Mouse (Mus musculus) cerebellum, postnatal 14 days (tissue): Measurements from ENCODE around the gene Eid1.

Experiments used
- DNase-seq, 2 experiments: peaks; one replicate each; pipeline ENCODE4 v3.0.0; 2021; ENCODE audit warnings: mixed read lengths in 2 of 2

Eid1 gene

DNA sequence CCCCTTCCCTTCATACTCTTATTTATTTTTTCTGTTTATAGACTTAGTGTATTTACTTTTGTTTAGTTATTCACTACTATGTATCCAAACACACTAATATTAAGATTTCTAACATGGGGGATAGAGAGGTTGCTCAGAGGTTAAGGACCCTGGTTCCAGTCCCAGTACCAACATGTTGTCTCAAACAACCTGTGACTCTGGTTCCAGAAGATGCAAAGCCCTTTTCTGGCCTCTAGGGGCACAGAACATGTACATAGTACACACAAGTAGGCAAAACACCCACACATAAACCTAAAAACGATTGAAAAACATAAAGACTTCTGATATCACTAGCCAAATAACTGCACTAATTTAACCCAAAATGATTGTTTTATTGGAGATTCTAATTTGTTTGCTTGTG is 2.0 kb upstream of the Eid1 start:
- DNase-seq: no peak

DNA sequence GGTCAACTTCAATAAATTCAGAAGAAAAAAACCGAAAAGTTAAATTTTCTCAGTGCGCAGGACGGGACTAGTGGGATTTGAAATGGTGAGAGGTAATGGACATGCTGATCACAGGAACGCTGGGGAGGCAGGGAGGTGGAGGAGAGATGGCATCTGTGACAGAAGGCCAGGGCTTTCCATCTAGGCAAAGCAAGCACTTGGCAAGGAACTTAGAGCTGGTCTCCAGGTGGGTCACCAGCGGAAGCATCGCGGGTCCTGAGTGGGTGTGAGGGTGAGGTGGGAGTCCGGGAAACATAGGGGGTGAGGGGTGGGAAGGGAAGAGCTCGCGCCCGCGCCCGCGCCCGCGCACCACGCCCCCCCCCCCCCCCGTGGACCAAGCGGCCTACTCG is 333 bp upstream of the Eid1 start:
- DNase-seq: no peak

DNA sequence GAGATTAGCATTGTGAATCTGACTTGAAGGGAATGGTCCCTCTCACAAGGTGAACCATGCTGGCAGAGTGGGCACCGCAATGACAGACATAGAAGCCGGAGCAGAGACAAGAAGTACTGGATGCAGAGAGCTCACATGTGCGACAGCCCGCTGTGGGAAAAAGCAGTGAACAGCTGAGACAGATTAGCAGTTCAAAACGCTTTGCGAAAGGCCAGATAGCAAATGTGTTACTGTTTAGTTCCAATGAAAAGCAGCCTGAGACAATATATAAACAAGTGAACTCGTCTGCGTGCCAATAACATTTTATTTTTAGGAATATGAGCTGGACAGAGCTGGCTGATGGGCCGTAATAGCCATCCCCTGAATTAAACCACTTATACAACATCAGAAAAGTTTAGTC is 8.9 kb downstream of the Eid1 start:
- no peak for DNase-seq

DNA sequence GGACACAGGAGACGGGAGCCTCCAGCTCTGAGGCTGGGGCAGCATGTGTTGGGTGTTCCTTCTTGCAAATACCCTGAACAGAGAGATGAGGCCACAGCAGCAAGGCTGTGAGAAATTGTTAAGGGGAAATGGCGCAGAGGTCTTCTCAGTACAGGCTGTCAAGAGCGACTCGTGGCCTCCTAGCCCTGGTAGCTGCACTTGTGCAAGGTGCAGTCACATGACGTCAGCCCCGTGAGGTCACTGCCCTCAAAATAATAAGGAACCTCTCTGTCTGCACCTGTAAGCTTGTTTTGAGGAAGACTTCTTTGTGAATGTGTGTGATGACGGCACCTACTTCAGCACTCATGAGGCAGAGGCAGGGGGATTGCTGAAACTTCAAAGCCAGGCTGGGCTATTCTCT is 11.0 kb downstream of the Eid1 start:
- peak in 1 of 2 experiments; percentile 8 for DNase-seq

GRCm38 (mm10) chr2:125684559-125685440 is 11.9 kb downstream of the Eid1 start:
- DNase-seq: no peak

- DNase-seq: no peak
These were observed 12.7 kb downstream of the Eid1 start for GRCm38 (mm10) chr2:125685441-125686150.

GRCm38 (mm10) chr2:125692010-125692409 is 19.1 kb downstream of the Eid1 start:
- no peak for DNase-seq

DNA sequence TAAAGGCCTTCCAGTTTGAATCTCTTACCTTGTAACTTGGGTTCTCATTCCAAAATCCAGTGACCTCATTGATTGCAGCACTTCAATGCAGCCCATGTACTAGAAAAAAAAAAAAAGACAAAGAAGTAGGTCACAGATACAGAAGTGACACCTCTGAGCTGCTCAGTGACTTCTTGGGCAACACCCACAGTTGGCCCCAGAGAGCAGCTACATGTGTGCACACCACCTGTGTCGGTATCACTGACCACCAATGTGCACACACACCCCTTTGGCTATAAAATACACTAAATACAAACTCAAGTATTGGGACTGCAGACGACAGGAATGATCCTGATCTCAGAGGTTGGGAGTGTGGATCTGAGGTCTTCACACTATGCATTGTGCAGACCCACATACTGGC is 21.9 kb downstream of the Eid1 start:
- no peak for DNase-seq

DNA sequence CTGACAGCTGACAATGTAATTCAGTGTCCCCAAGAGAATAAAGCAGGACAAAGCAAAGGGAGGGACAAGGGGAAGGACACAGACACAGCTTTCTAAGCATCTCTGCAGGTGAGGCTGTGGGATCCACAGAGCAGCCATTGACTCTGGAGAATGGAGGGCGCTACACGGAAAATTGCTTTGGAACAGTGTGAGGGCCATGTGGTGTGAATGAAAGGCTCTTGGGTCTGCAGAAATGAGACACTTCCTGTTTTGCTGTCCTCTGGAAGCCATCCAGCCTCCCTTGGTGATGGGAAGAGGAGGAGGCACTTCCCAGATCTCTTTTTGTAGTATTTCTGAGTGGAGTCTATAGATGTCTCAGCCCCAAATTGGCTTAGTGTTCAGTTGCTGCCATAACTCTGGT is 23.3 kb downstream of the Eid1 start:
- peak in 1 of 2 experiments; percentile 38 for DNase-seq

GRCm38 (mm10) chr2:125701606-125702005 is 28.7 kb downstream of the Eid1 start:
- no peak for DNase-seq

GRCm38 (mm10) chr2:125702851-125703250 is 30.0 kb downstream of the Eid1 start:
- DNase-seq: no peak

GRCm38 (mm10) chr2:125704907-125705631 is 32.2 kb downstream of the Eid1 start:
- no peak for DNase-seq

- peak in 1 of 2 experiments; percentile 25 for DNase-seq
These were observed 33.6 kb downstream of the Eid1 start for GRCm38 (mm10) chr2:125706510-125706921.

GRCm38 (mm10) chr2:125716599-125716998 is 43.7 kb downstream of the Eid1 start:
- no peak for DNase-seq

DNA sequence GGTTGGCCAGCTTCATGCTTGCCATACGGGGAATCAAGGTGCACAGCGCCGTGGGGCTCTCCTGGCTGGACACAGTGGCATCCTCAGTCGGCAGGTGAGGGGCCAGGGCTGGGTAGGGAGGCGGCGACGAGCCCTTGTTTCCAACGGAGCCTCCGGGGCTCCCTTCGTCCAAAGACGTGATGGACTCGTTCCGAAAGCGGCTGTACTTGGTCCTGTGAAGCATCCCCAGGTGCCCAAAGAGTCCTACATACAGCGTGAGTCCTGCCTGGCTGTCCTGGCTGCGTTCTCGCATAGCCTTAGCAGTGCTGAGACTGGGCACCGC is 50.2 kb downstream of the Eid1 start:
- DNase-seq: no peak

- peak; percentile 82 to 84 for DNase-seq
These were observed 50.7 kb downstream of the Eid1 start for GRCm38 (mm10) chr2:125723408-125724085.

DNA sequence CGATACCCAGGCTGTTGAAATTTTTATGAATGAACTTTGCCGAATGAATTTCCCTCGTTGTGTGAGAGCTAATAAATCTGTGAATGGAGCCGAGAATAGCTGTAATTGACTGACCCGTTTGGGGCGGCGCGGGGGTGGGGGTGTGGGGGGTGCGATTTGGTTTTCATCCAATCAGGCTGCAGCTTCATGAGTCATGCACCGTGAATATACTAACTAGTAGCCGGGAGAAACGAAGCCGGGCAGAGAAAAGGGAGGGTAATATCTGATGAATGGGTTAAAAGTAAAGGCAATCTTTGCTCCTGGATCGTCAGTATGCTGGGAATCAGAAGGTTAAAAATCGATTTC is 51.2 kb downstream of the Eid1 start, which contains the start of gene Shc4:
TSS of gene Shc4 (minus strand) at position 63 of the 345 bp plus-strand sequence.
- DNase-seq: peak; percentile 60 to 76
